Mouse (Mus musculus) myocyte (in vitro differentiated cells): ENCODE measurements around the gene Msh5. TPM values are rescaled to one million over a fixed set of nuclear protein-coding genes. Genes with fewer than 3 reads are reported as not detected.

Source experiments
- H3K27me3 ChIP-seq: one replicate; pipeline ENCODE4 v1.6.1; 2011; ENCODE audit not compliant: control insufficient read depth, insufficient read depth, insufficient read length
- H3K36me3 ChIP-seq: one replicate; pipeline ENCODE4 v1.6.1; 2011; ENCODE audit not compliant: control insufficient read depth, insufficient read depth
- H3K4me2 ChIP-seq: one replicate; pipeline ENCODE4 v1.6.1; 2011; ENCODE audit warnings: low read depth, control low read depth
- H3K4me3 ChIP-seq: one replicate; pipeline ENCODE4 v1.5.1; 2011; ENCODE audit warnings: mild to moderate bottlenecking, control low read depth, moderate library complexity
- H3K79me2 ChIP-seq: one replicate; pipeline ENCODE4 v1.6.1; 2011; ENCODE audit not compliant: control insufficient read depth, insufficient read depth
- H3ac ChIP-seq: one replicate; pipeline ENCODE4 v1.6.1; 2011; ENCODE audit not compliant: control insufficient read depth, insufficient read length
- CEBPB ChIP-seq: IDR thresholded peaks from 2 replicates; pipeline ENCODE4 v1.6.1; 2011; ENCODE audit warnings: mild to moderate bottlenecking, moderate library complexity; ENCODE audit not compliant: poor library complexity, insufficient read depth, severe bottlenecking
- E2F4 ChIP-seq: IDR thresholded peaks from one replicate; pipeline ENCODE4 v1.6.1; 2011; ENCODE audit warnings: mild to moderate bottlenecking, control low read depth, moderate library complexity; ENCODE audit not compliant: insufficient read depth
- MAX ChIP-seq: IDR thresholded peaks from one replicate; pipeline ENCODE4 v1.6.1; 2011; ENCODE audit warnings: low read depth, mild to moderate bottlenecking, control low read depth
- MYOD1 ChIP-seq, 3 experiments: IDR thresholded peaks; one replicate each; pipeline ENCODE4 v1.6.1; 2011; ENCODE audit warnings: control low read depth in 2 of 3, low read depth in 2 of 3, mild to moderate bottlenecking in 2 of 3, moderate library complexity in 1 of 3; ENCODE audit not compliant: insufficient read length in 2 of 3, control insufficient read depth in 1 of 3
- MYOG ChIP-seq, 3 experiments: IDR thresholded peaks; one replicate each; pipeline ENCODE4 v1.6.1; 2011; ENCODE audit warnings: control low read depth in 2 of 3, low read depth in 2 of 3, mild to moderate bottlenecking in 2 of 3; ENCODE audit not compliant: insufficient read length in 2 of 3, control insufficient read depth in 1 of 3, insufficient read depth in 1 of 3
- POLR2A ChIP-seq: IDR thresholded peaks from one replicate; pipeline ENCODE4 v1.6.1; 2011; ENCODE audit warnings: low read depth, mild to moderate bottlenecking, control low read depth, moderate library complexity; ENCODE audit not compliant: insufficient read length
- POLR2AphosphoS2 ChIP-seq: IDR thresholded peaks from one replicate; pipeline ENCODE4 v1.6.1; 2011; ENCODE audit warnings: low read depth, control low read depth; ENCODE audit not compliant: insufficient read length
- REST ChIP-seq: IDR thresholded peaks from one replicate; pipeline ENCODE4 v1.6.1; 2011; ENCODE audit warnings: mild to moderate bottlenecking, control low read depth, moderate library complexity; ENCODE audit not compliant: insufficient read depth, insufficient read length
- SRF ChIP-seq: IDR thresholded peaks from one replicate; pipeline ENCODE4 v1.6.1; 2011; ENCODE audit warnings: low read depth; ENCODE audit not compliant: control insufficient read depth, insufficient read length
- TCF12 ChIP-seq: IDR thresholded peaks from one replicate; pipeline ENCODE4 v1.6.1; 2011; ENCODE audit warnings: mild to moderate bottlenecking, control low read depth; ENCODE audit not compliant: poor library complexity, insufficient read depth, severe bottlenecking
- TCF3 ChIP-seq: IDR thresholded peaks from one replicate; pipeline ENCODE4 v1.6.1; 2011; ENCODE audit warnings: low read depth, control low read depth; ENCODE audit not compliant: insufficient read length
- USF1 ChIP-seq: IDR thresholded peaks from one replicate; pipeline ENCODE4 v1.6.1; 2011; ENCODE audit warnings: low read depth, mild to moderate bottlenecking, control low read depth, moderate library complexity
- polyA plus RNA-seq: library from polyadenylated mRNA; unstranded; fragments of >200 nt; fragmentation: generic; extraction: Trizol; gene quantifications from one replicate; pipeline ENCODE4 v1.2.1, GENCODE M21; 2012; ENCODE audit warnings: missing spikeins

The Msh5 gene
- polyA plus RNA-seq, 1 experiment, result 2.1 TPM

DNA sequence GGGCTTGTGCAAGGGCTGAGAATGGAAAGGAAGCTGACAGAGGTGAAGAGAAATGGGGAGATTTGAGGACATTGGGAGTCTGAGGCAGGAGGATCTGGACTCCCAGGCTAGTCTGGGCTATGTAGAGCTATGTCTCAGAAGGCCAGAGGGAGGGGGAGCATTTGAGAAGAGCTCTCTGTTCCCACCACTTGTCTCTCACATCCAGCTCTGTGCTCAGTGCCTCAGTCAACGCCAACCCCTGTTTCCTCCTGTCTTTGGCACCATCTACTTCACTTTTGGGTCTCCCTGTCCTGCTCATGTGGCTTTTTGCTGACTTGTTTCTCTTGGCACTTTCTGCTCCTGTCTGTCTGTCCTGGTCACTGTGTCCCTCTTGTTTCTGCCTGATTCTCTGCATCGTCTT is 30.7 kb upstream of the Msh5 start:
- no peak overlapping the region for H3K4me3 ChIP-seq
- TF ChIP-seq TCF12, result no peak
- no peak for TF ChIP-seq MYOD1 (IDR thresholded peaks at IDR 0.05; ENCODE audit: control insufficient read depth in 1 of 3, insufficient read length in 2 of 3, low read depth in 2 of 3)
- TF ChIP-seq MAX, result no peak
- TF ChIP-seq SRF, result no peak
- TF ChIP-seq MYOG (IDR thresholded peaks at IDR 0.05; ENCODE audit: control insufficient read depth in 1 of 3, insufficient read depth in 1 of 3, insufficient read length in 2 of 3, low read depth in 2 of 3), result no peak
- no peak for TF ChIP-seq POLR2A
- no peak for TF ChIP-seq CEBPB
- TF ChIP-seq POLR2AphosphoS2, result no peak
- TF ChIP-seq TCF3, result no peak
- no peak for TF ChIP-seq USF1
- no peak for TF ChIP-seq E2F4
- no peak for TF ChIP-seq REST
- no peak overlapping the region for H3K4me2 ChIP-seq
- H3K36me3 ChIP-seq, result no peaks in the 10 kb centered on the region
- H3K27me3 ChIP-seq, result peaks cover 9% of the 10 kb centered on the region
- H3K79me2 ChIP-seq, result no peaks in the 10 kb centered on the region
- H3ac ChIP-seq, result no peak overlapping the region

DNA sequence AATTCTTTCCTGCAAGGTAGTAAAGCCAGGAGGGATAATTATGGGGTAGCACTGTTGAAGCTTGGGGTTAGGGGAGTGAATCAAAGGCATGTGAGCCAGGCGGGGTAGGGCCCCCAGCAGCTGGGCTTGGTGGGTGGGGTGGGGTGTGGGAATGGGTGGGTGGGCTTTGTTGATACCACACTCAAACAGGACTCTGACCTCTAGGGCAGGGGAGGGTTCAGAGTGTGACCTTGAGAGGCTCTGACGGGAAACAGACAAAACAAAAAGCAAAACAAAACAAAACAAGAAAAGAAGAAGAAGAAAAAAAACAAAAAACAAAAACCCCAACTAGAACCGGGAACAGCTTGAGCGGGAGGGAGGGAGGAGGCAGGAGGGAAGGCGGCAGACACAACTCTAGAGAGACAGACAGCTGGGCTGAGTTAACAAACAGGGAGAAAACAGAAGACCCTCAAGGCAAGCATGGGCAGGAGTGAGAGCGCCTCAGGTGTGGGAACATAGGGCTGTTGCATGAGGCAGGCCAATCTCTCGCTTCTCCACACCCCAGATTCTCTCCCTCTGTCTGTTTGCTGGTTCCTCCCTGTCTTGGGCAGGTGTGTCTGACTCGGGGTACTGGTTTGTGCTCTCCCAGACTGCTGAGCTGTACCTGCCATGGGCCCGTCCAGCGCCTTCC is 30.1 kb upstream of the Msh5 start, which contains the start of gene Ly6g6e:
Gene Ly6g6e (plus strand): TSS at position 396 of the 670 bp plus-strand sequence.
- TF ChIP-seq MYOD1 (IDR thresholded peaks at IDR 0.05; ENCODE audit: control insufficient read depth in 1 of 3, insufficient read length in 2 of 3, low read depth in 2 of 3), result no peak
- TF ChIP-seq MYOG (IDR thresholded peaks at IDR 0.05; ENCODE audit: control insufficient read depth in 1 of 3, insufficient read depth in 1 of 3, insufficient read length in 2 of 3, low read depth in 2 of 3), result no peak
- no peak for TF ChIP-seq E2F4
- TF ChIP-seq TCF12, result no peak
- no peak for TF ChIP-seq MAX
- Histone ChIP-seq H3K36me3 (no peaks in the 10 kb centered on the region), H3K4me3 (no peak within 1 kb of the TSS), H3K27me3 (peaks cover 9% of the 10 kb centered on the region), H3ac (no peak within 1 kb of the TSS), H3K79me2 (no peaks in the 10 kb centered on the region), H3K4me2 (no peak within 1 kb of the TSS)

DNA sequence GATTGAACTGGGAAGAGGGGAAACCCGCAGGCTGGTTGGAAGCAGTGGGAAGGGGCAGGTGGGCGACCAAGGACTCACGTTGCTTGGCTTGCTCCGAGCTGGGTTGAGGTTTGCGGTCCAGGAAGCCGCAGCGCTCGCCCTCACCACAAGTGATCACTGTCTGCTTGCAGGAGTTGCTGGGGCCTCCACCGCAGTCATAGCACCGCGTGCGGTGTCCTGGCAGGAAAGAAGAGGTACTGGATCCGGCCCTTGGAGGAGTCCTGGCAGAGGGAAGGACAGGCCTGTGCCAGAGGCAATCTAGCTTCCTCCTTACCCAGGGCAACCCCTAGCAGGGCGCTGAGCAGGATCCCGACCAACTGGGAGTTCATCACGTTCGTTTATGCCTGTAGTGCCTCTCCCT is 27.6 kb upstream of the Msh5 start:
- Histone ChIP-seq H3K27me3 (peaks cover 9% of the 10 kb centered on the region), H3K79me2 (no peaks in the 10 kb centered on the region), H3K36me3 (no peaks in the 10 kb centered on the region), H3ac (no peak overlapping the region), H3K4me2 (no peak overlapping the region), H3K4me3 (no peak overlapping the region)
- no peak for TF ChIP-seq TCF3
- no peak for TF ChIP-seq E2F4
- no peak for TF ChIP-seq MYOD1 (IDR thresholded peaks at IDR 0.05; ENCODE audit: control insufficient read depth in 1 of 3, insufficient read length in 2 of 3, low read depth in 2 of 3)
- TF ChIP-seq POLR2A, result no peak
- TF ChIP-seq POLR2AphosphoS2, result no peak
- no peak for TF ChIP-seq REST
- no peak for TF ChIP-seq USF1
- no peak for TF ChIP-seq MYOG (IDR thresholded peaks at IDR 0.05; ENCODE audit: control insufficient read depth in 1 of 3, insufficient read depth in 1 of 3, insufficient read length in 2 of 3, low read depth in 2 of 3)
- TF ChIP-seq TCF12, result no peak

DNA sequence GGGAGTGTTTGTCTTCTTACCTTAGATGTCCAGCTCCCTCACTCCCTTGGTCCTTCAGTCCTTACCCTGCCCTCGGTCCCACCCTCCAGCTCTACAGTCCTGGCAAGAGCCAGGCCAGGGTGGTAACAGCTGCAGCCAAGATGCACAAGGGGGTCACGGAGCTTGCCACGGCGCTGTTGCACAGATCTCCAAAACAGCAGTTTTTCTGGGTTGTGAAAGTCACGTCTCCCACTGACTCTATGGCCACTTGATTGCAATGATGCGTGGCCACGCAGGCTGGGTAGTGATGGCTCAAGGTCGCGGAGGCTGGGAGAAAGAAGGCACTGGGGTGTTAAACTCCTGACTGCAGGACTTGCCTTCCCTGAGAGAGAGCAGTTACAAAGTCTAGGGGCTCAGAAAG is 24.9 kb upstream of the Msh5 start:
- TF ChIP-seq REST (no peak), TCF3 (no peak), MYOG (IDR thresholded peaks at IDR 0.05; ENCODE audit: control insufficient read depth in 1 of 3, insufficient read depth in 1 of 3, insufficient read length in 2 of 3, low read depth in 2 of 3) (peak in 1 of 3 experiments; percentile 5), MAX (no peak), POLR2AphosphoS2 (no peak), USF1 (no peak), CEBPB (no peak), MYOD1 (IDR thresholded peaks at IDR 0.05; ENCODE audit: control insufficient read depth in 1 of 3, insufficient read length in 2 of 3, low read depth in 2 of 3) (peak in 1 of 3 experiments; percentile 12), E2F4 (no peak), POLR2A (no peak), TCF12 (no peak), SRF (no peak)
- no peaks in the 10 kb centered on the region for H3K27me3 ChIP-seq
- no peaks in the 10 kb centered on the region for H3K79me2 ChIP-seq
- no peaks in the 10 kb centered on the region for H3K36me3 ChIP-seq
- no peak overlapping the region for H3K4me3 ChIP-seq
- H3ac ChIP-seq, result no peak overlapping the region
- no peak overlapping the region for H3K4me2 ChIP-seq
